In genomic region chr11:97440441-97440881, GRCm38 (mm10) we compare ENCODE assay signal across 9 mouse cellular contexts. TPM values are rescaled to one million over a fixed set of nuclear protein-coding genes. Genes with fewer than 3 reads are reported as not detected.
DNase-seq lines count a peak whose midpoint lies in the region; ATAC-seq and TF ChIP-seq lines count a peak whose summit lies in the region.
"Had no signal": no experiment of that assay in that cellular context is flagged by ENCODE, and none has a peak within 500 bp of the region (broad histone marks: within the 10 kb centered on the region; RNA-seq: fewer than 3 reads in every experiment).

No protein-coding gene starts in this region.

- TF ChIP-seq POLR2A in limb, embryonic 14.5 days (IDR thresholded peaks at IDR 0.05; ENCODE audit: borderline replicate concordance, extremely low read depth, insufficient read depth, insufficient read length), result 0 out of 2 replicates have a peak, but pooled peaks have one; percentile 7

- H3K4me2 ChIP-seq in forebrain, embryonic 15.5 days (replicated peaks), result peak overlapping the region; percentile 34
- peak overlapping the region; percentile 83 for H3K4me2 ChIP-seq in limb, embryonic 14.5 days (replicated peaks; ENCODE audit: low read depth, low read length, severe bottlenecking)
- H3K4me2 ChIP-seq in neural tube, embryonic 12.5 days (replicated peaks), result peak overlapping the region; percentile 67

- no peak for ATAC-seq in forebrain, embryonic 15.5 days (replicated peaks)
- peak; percentile 25; the same call in 1 of the 2 replicates for ATAC-seq in limb, embryonic 14.5 days (ENCODE audit: low FRiP score, low read depth)
- no peak for ATAC-seq in neural tube, embryonic 12.5 days (ENCODE audit: low FRiP score, low read depth)

- peak overlapping the region; percentile 69 for H3K9ac ChIP-seq in ES-E14 (ENCODE audit: insufficient read depth, low read depth, low read length, poor library complexity, severe bottlenecking)
- H3K9ac ChIP-seq in forebrain, embryonic 15.5 days (replicated peaks), result peak overlapping the region; percentile 7; the same call in 1 of the 2 replicates
- H3K9ac ChIP-seq in limb, embryonic 14.5 days (ENCODE audit: low read depth, low read length, severe bottlenecking), result peak overlapping the region; percentile 73
- peak overlapping the region; percentile 56 for H3K9ac ChIP-seq in neural tube, embryonic 12.5 days

- peaks cover 20 to 49% of the 10 kb centered on the region in 2 experiments for H3K4me1 ChIP-seq in ES-E14 (ENCODE audit: control insufficient read depth in 2 of 2, insufficient read depth in 2 of 2, low read length in 2 of 2, poor library complexity in 1 of 2)
- peaks cover 29% of the 10 kb centered on the region for H3K4me1 ChIP-seq in forebrain, embryonic 15.5 days
- H3K4me1 ChIP-seq in limb, embryonic 14.5 days (ENCODE audit: control insufficient read depth, insufficient read depth, low read length), result peaks cover 57% of the 10 kb centered on the region
- peaks cover 41% of the 10 kb centered on the region for H3K4me1 ChIP-seq in neural tube, embryonic 12.5 days

- in situ Hi-C loops in ES-E14 (cut with MboI; ENCODE audit: low sequenced_read_pairs in 2 of 2, unreplicated experiment in 2 of 2), result no loop called here

- intact Hi-C loops in gastrocnemius, postnatal 14 days (cut with DNase I; ENCODE audit: low total_unique reads), result no loop called here

- peak; percentile 45 for DNase-seq in gastrocnemius, postnatal 14 days
- no peak for DNase-seq in gastrocnemius, postnatal 4 days (ENCODE audit: low spot score in 2 of 2)
- no peak for DNase-seq in ES-E14 (ENCODE audit: low read depth, low spot score)
- no peak for DNase-seq in limb, embryonic 14.5 days (ENCODE audit: low spot score)
- DNase-seq in layer of hippocampus, adult 18-20 months (ENCODE audit: low spot score in 2 of 2), result no peak
- no peak for DNase-seq in layer of hippocampus, postnatal 36 days

- peaks cover 16% of the 10 kb centered on the region for H3K36me3 ChIP-seq in ES-E14 (ENCODE audit: control insufficient read depth, insufficient read depth, low read length, poor library complexity, severe bottlenecking)
- H3K36me3 ChIP-seq in forebrain, embryonic 15.5 days, result no peaks in the 10 kb centered on the region
- peaks cover 16% of the 10 kb centered on the region for H3K36me3 ChIP-seq in limb, embryonic 14.5 days (ENCODE audit: control insufficient read depth, insufficient read depth, low read length)
- H3K36me3 ChIP-seq in neural tube, embryonic 12.5 days, result peaks cover 5% of the 10 kb centered on the region; the same call in 1 of the 2 replicates

- no peak overlapping the region for H3K27ac ChIP-seq in ES-E14 (ENCODE audit: insufficient read depth, low read depth, low read length, poor library complexity, severe bottlenecking)
- H3K27ac ChIP-seq in forebrain, embryonic 15.5 days (replicated peaks), result no peak overlapping the region
- H3K27ac ChIP-seq in limb, embryonic 14.5 days (replicated peaks; ENCODE audit: low read depth, low read length), result peak overlapping the region; percentile 55
- no peak overlapping the region for H3K27ac ChIP-seq in neural tube, embryonic 12.5 days

- peak overlapping the region; percentile 66 to 71 for H3K4me3 ChIP-seq in ES-E14 (ENCODE audit: insufficient read depth in 1 of 2, low read depth in 1 of 2, low read length in 2 of 2, poor library complexity in 1 of 2, severe bottlenecking in 1 of 2)
- peak overlapping the region; percentile 30 for H3K4me3 ChIP-seq in forebrain, embryonic 15.5 days
- H3K4me3 ChIP-seq in limb, embryonic 14.5 days (replicated peaks; ENCODE audit: low read length), result peak overlapping the region; percentile 66
- peak overlapping the region; percentile 44 for H3K4me3 ChIP-seq in neural tube, embryonic 12.5 days

- whole genome bisulfite sequencing in forebrain, embryonic 15.5 days, result 3% methylated on average over 34 of the region's 34 CpGs
- WGBS in limb, embryonic 14.5 days, result 2% methylated on average over 22 of the region's 34 CpGs
- 3% methylated on average over 34 of the region's 34 CpGs for WGBS in neural tube, embryonic 12.5 days

- peaks cover 21% of the 10 kb centered on the region; the same call in 1 of the 2 replicates for H3K27me3 ChIP-seq in forebrain, embryonic 15.5 days
- H3K27me3 ChIP-seq in limb, embryonic 14.5 days (ENCODE audit: control insufficient read depth, insufficient read depth, low read length), result no peaks in the 10 kb centered on the region
- peaks cover 54% of the 10 kb centered on the region for H3K27me3 ChIP-seq in neural tube, embryonic 12.5 days (replicated peaks)

- H3K9me3 ChIP-seq in ES-E14 (ENCODE audit: control insufficient read depth, insufficient read depth, low read depth, low read length), result no peaks in the 10 kb centered on the region
- H3K9me3 ChIP-seq in forebrain, embryonic 15.5 days, result no peaks in the 10 kb centered on the region
- H3K9me3 ChIP-seq in limb, embryonic 14.5 days (ENCODE audit: control insufficient read depth, low read length), result no peaks in the 10 kb centered on the region
- H3K9me3 ChIP-seq in neural tube, embryonic 12.5 days, result no peaks in the 10 kb centered on the region

TF ChIP-seq in ES-E14, 5 proteins besides CTCF, POLR2A, EP300 and RAD21:
- no peak for TF ChIP-seq MAFK (IDR thresholded peaks at IDR 0.05; ENCODE audit: insufficient read depth, low read depth, low read length)
- no peak for TF ChIP-seq HCFC1 (IDR thresholded peaks at IDR 0.05; ENCODE audit: borderline replicate concordance, insufficient read depth, low read length)
- no peak for TF ChIP-seq ZNF384 (IDR thresholded peaks at IDR 0.05; ENCODE audit: low read depth, low read length)
- no peak for TF ChIP-seq CHD2 (IDR thresholded peaks at IDR 0.05; ENCODE audit: low read depth, low read length)
- no peak for TF ChIP-seq ZC3H11A (IDR thresholded peaks at IDR 0.05; ENCODE audit: borderline replicate concordance, low read depth, low read length)

RNA-seq across cellular contexts. Expression of gene Arhgap23, which starts 25.1 kb away (rescaled TPM):
- total RNA-seq in gastrocnemius, postnatal 14 days (2021), result 10 to 100 TPM; 10.5 to 12.2 TPM
- 10 to 100 TPM; 29.9 to 30.9 TPM for total RNA-seq in gastrocnemius, postnatal 4 days (2021)
- total RNA-seq in ES-E14 (2012; rRNA removed), result 22.6 and 26.3 TPM in 2 replicates
- 7.1 and 8.4 TPM in 2 replicates for polyA plus RNA-seq in forebrain, embryonic 15.5 days (2015; fragmentation: Nextera tagmentation; extraction: Ambion mirVana)
- polyA plus RNA-seq in limb, embryonic 14.5 days (2012; rRNA removed), result 28.9 and 37.9 TPM in 2 replicates
- 9.8 and 10.8 TPM in 2 replicates for polyA plus RNA-seq in limb, embryonic 14.5 days (2014; fragmentation: Nextera tagmentation; extraction: Ambion mirVana)
- polyA plus RNA-seq in neural tube, embryonic 12.5 days (2016; fragmentation: Nextera tagmentation; extraction: Ambion mirVana), result 8.3 and 9.3 TPM in 2 replicates
- 10 to 100 TPM; 79.8 to 88.1 TPM for total RNA-seq in layer of hippocampus, adult 18-20 months (2021)
- total RNA-seq in layer of hippocampus, postnatal 36 days (2021), result 10 to 100 TPM; 73.4 to 75.4 TPM

RNA-seq across cellular contexts. Expression of gene 4933428G20Rik, which starts 59.7 kb away (rescaled TPM):
- total RNA-seq in gastrocnemius, postnatal 14 days (2021), result not detected
- not detected for total RNA-seq in gastrocnemius, postnatal 4 days (2021)
- total RNA-seq in ES-E14 (2012; rRNA removed), result 0.36 and 0.63 TPM in 2 replicates
- 1.0 and 1.1 TPM in 2 replicates for polyA plus RNA-seq in forebrain, embryonic 15.5 days (2015; fragmentation: Nextera tagmentation; extraction: Ambion mirVana)
- not detected in 2 replicates for polyA plus RNA-seq in limb, embryonic 14.5 days (2012; rRNA removed)
- polyA plus RNA-seq in limb, embryonic 14.5 days (2014; fragmentation: Nextera tagmentation; extraction: Ambion mirVana), result 0.19 and 0.36 TPM in 2 replicates
- polyA plus RNA-seq in neural tube, embryonic 12.5 days (2016; fragmentation: Nextera tagmentation; extraction: Ambion mirVana), result 0.66 and 0.87 TPM in 2 replicates
- total RNA-seq in layer of hippocampus, adult 18-20 months (2021), result not detected
- not detected for total RNA-seq in layer of hippocampus, postnatal 36 days (2021)
- total RNA-seq: MEL had no signal

Comparison
In these comparisons a context has a peak if more than half of its experiments do, and no peak if none do; other contexts are left out.
1. H3K9ac ChIP-seq: peak in every context shown above with its lines; median percentile 73 in limb, embryonic 14.5 days; 69 in ES-E14; 56 in neural tube, embryonic 12.5 days; 7 in forebrain, embryonic 15.5 days.